Mouse (Mus musculus) E14TG2a.4 (cell line): ENCODE data around the gene Xrcc3.

Source experiments
- CTCF ChIP-seq: conservative IDR thresholded peaks from 2 replicates; pipeline ENCODE4 v1.5.1; 2014; ENCODE audit warnings: low read length
- POU5F1 ChIP-seq: IDR thresholded peaks from 2 replicates; pipeline ENCODE4 v1.6.1; 2014; ENCODE audit warnings: low read length, borderline replicate concordance

DNA sequence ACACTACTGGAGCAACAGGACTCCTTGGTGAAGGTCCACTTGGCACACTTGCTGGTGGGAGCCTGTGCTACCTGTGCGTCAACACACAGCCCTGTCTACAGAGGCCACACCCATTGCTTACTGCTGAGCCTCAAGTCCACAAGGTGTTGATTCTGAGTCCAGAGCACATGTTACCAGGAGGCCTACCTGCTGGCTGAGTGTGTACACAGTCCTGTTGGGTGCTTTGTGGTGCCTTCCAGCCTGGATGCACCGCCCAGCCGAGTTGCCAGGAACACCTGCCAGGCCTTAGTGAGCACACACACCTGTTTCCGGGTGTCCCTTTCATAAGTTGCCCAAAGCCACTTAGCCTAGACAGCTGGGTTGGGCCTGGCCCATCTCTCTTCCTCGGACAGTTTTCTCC, 10.1 kb downstream of the Xrcc3 start:
- TF ChIP-seq CTCF (no peak), POU5F1 (no peak)
